Mouse (Mus musculus) kidney, adult 2 months (tissue): ENCODE results near the gene Zfp988. TPM values are rescaled to one million over a fixed set of nuclear protein-coding genes. Genes with fewer than 3 reads are reported as not detected.
"Not testable (repeated sequence)": the region's sequence is repeated elsewhere in the genome, so short reads cannot be mapped to it uniquely, and the experiment has no call there.

Experiments
- DNase-seq: peaks from one replicate; pipeline ENCODE4 v3.0.0; 2021
- H3K27ac ChIP-seq: fragments of 200-500 bp; 2 replicates; pipeline ENCODE4 v1.5.1; 2012; ENCODE audit warnings: low read depth, low read length, control low read depth, inconsistent platforms; ENCODE audit not compliant: insufficient read depth
- H3K27me3 ChIP-seq: fragments of 200-500 bp; replicated peaks from 2 replicates; pipeline ENCODE4 v1.6.1; 2012; ENCODE audit warnings: mild to moderate bottlenecking, moderate library complexity, low read length, inconsistent platforms; ENCODE audit not compliant: control insufficient read depth, insufficient read depth
- H3K36me3 ChIP-seq: fragments of 200-500 bp; 2 replicates; pipeline ENCODE4 v1.6.1; 2012; ENCODE audit warnings: mild to moderate bottlenecking, moderate library complexity, low read length, inconsistent platforms; ENCODE audit not compliant: control insufficient read depth, insufficient read depth
- H3K4me1 ChIP-seq: fragments of 200-500 bp; 2 replicates; pipeline ENCODE4 v1.6.1; 2011; ENCODE audit warnings: low read length; ENCODE audit not compliant: control insufficient read depth, insufficient read depth
- H3K4me3 ChIP-seq: fragments of 200-500 bp; 2 replicates; pipeline ENCODE4 v1.5.1; 2011; ENCODE audit warnings: mild to moderate bottlenecking, low read depth, low read length, control low read depth; ENCODE audit not compliant: insufficient read depth
- WGBS: fragments of 180-500 bp; shearing (Covaris S2); methylation state at CpG from one replicate; pipeline ENCODE4 v1.1.7; 2018; 5-methylcytosine and 5-hydroxymethylcytosine counted together
- polyA plus RNA-seq: library from polyadenylated mRNA; depleted of rRNA; stranded (reverse); fragments of >200 nt; gene quantifications from 2 replicates; pipeline ENCODE4 v1.2.3, GENCODE M21; 2012; rRNA removed

Gene Zfp988
- polyA plus RNA-seq, result not detected in 2 replicates

GRCm38 (mm10) chr4:147305436-147305835 is at the start of gene Zfp988:
Gene Zfp988 (plus strand): TSS chr4:147305674.
- DNase-seq, H3K4me3 ChIP-seq, H3K27me3 ChIP-seq, H3K27ac ChIP-seq, H3K36me3 ChIP-seq, H3K4me1 ChIP-seq: not testable (repeated sequence)
- 87% methylated on average over 6 of the region's 6 CpGs for WGBS

GRCm38 (mm10) chr4:147262708-147263107 is 42.8 kb upstream of the Zfp988 start:
- H3K4me3 ChIP-seq, DNase-seq: not testable (repeated sequence)
- WGBS, result 92% methylated on average over 2 of the region's 3 CpGs

GRCm38 (mm10) chr4:147267302-147267701 is 38.2 kb upstream of the Zfp988 start:
- not testable (repeated sequence) for H3K36me3 ChIP-seq, H3K4me3 ChIP-seq, DNase-seq, H3K4me1 ChIP-seq, H3K27ac ChIP-seq, H3K27me3 ChIP-seq
- WGBS, result 88% methylated on average over 17 of the region's 17 CpGs

More at GRCm38 (mm10) chr4:147262708-147263107, 42.8 kb upstream of the Zfp988 start:
- not testable (repeated sequence) for H3K36me3 ChIP-seq, H3K27me3 ChIP-seq, H3K4me1 ChIP-seq, H3K27ac ChIP-seq

- 86% methylated on average over 25 of the region's 25 CpGs for WGBS
- H3K27ac ChIP-seq, DNase-seq, H3K4me3 ChIP-seq, H3K4me1 ChIP-seq, H3K27me3 ChIP-seq, H3K36me3 ChIP-seq: not testable (repeated sequence)
Observed at GRCm38 (mm10) chr4:147268735-147269134, 36.7 kb upstream of the Zfp988 start.

GRCm38 (mm10) chr4:147270026-147270425 is 35.4 kb upstream of the Zfp988 start:
- not testable (repeated sequence) for H3K27ac ChIP-seq, H3K4me3 ChIP-seq, H3K4me1 ChIP-seq, DNase-seq, H3K36me3 ChIP-seq, H3K27me3 ChIP-seq
- WGBS, result 80% methylated on average over 4 of the region's 4 CpGs

GRCm38 (mm10) chr4:147271601-147272000 is 33.9 kb upstream of the Zfp988 start:
- H3K4me1 ChIP-seq, result not testable (repeated sequence)

GRCm38 (mm10) chr4:147275021-147275772 is 30.3 kb upstream of the Zfp988 start:
- 42% methylated on average over 58 of the region's 58 CpGs for WGBS
- H3K4me3 ChIP-seq, result not testable (repeated sequence)

More at GRCm38 (mm10) chr4:147271601-147272000, 33.9 kb upstream of the Zfp988 start:
- DNase-seq, H3K27ac ChIP-seq, H3K36me3 ChIP-seq, H3K27me3 ChIP-seq, H3K4me3 ChIP-seq: not testable (repeated sequence)
- WGBS, result 89% methylated on average over 13 of the region's 13 CpGs

GRCm38 (mm10) chr4:147275773-147276140 is 29.7 kb upstream of the Zfp988 start:
- not testable (repeated sequence) for H3K4me1 ChIP-seq, H3K27me3 ChIP-seq, H3K4me3 ChIP-seq, DNase-seq, H3K27ac ChIP-seq, H3K36me3 ChIP-seq
- 36% methylated on average over 54 of the region's 54 CpGs for WGBS

More at GRCm38 (mm10) chr4:147275021-147275772, 30.3 kb upstream of the Zfp988 start:
- H3K4me1 ChIP-seq, H3K27ac ChIP-seq, H3K36me3 ChIP-seq, DNase-seq, H3K27me3 ChIP-seq: not testable (repeated sequence)

GRCm38 (mm10) chr4:147280406-147280805 is 25.1 kb upstream of the Zfp988 start:
- not testable (repeated sequence) for H3K27me3 ChIP-seq, H3K4me3 ChIP-seq, H3K4me1 ChIP-seq, H3K27ac ChIP-seq, DNase-seq, H3K36me3 ChIP-seq
- WGBS, result 71% methylated on average over 2 of the region's 2 CpGs

- not testable (repeated sequence) for H3K36me3 ChIP-seq, H3K27ac ChIP-seq, H3K4me3 ChIP-seq, DNase-seq, H3K4me1 ChIP-seq, H3K27me3 ChIP-seq
- WGBS, result 68% methylated on average over 3 of the region's 3 CpGs
Observed at GRCm38 (mm10) chr4:147298585-147298984, 6.9 kb upstream of the Zfp988 start.

- H3K27ac ChIP-seq, DNase-seq, H3K27me3 ChIP-seq, H3K4me3 ChIP-seq, H3K4me1 ChIP-seq, H3K36me3 ChIP-seq: not testable (repeated sequence)
Observed at GRCm38 (mm10) chr4:147302375-147302774, 3.1 kb upstream of the Zfp988 start.
